Mouse (Mus musculus): ENCODE data around the gene Rpe.

GRCm38 (mm10) chr1:66672812-66673211, 27.8 kb upstream of the Rpe start:
- TF ChIP-seq CTCF (IDR thresholded peaks at IDR 0.05 in 2 of 3, conservative IDR thresholded peaks at IDR 0.05 in 1 of 3; ENCODE audit: control insufficient read depth in 1 of 3, insufficient read depth in 1 of 3, low read depth in 2 of 3, low read length in 3 of 3, poor library complexity in 1 of 3, severe bottlenecking in 1 of 3) (no peak), TBP (IDR thresholded peaks at IDR 0.05; ENCODE audit: low read depth, low read length) (no peak), USF2 (IDR thresholded peaks at IDR 0.05; ENCODE audit: borderline replicate concordance in 1 of 2, insufficient read depth in 1 of 2, low read depth in 1 of 2, low read length in 2 of 2) (no peak)
